Mouse (Mus musculus): ENCODE measurements around the gene Ube2l6.

- no peak for TF ChIP-seq POLR2A (IDR thresholded peaks at IDR 0.05; ENCODE audit: borderline replicate concordance, low read depth, low read length)
- TF ChIP-seq CTCF (IDR thresholded peaks at IDR 0.05; ENCODE audit: low read depth, low read length), result no peak
These were observed 37.3 kb upstream of the Ube2l6 start for GRCm38 (mm10) chr2:84761309-84761708.

All from bone marrow macrophage, adult 2 months (primary cell).